Mouse (Mus musculus) myocyte (in vitro differentiated cells): Measurements from ENCODE around the gene Cib4. TPM values are rescaled to one million over a fixed set of nuclear protein-coding genes. Genes with fewer than 3 reads are reported as not detected.

ENCODE experiments used
- H3K27me3 ChIP-seq: one replicate; pipeline ENCODE4 v1.6.1; 2011; ENCODE audit not compliant: control insufficient read depth, insufficient read depth, insufficient read length
- H3K36me3 ChIP-seq: one replicate; pipeline ENCODE4 v1.6.1; 2011; ENCODE audit not compliant: control insufficient read depth, insufficient read depth
- H3K4me2 ChIP-seq: one replicate; pipeline ENCODE4 v1.6.1; 2011; ENCODE audit warnings: low read depth, control low read depth
- H3K4me3 ChIP-seq: one replicate; pipeline ENCODE4 v1.5.1; 2011; ENCODE audit warnings: mild to moderate bottlenecking, control low read depth, moderate library complexity
- H3K79me2 ChIP-seq: one replicate; pipeline ENCODE4 v1.6.1; 2011; ENCODE audit not compliant: control insufficient read depth, insufficient read depth
- H3ac ChIP-seq: one replicate; pipeline ENCODE4 v1.6.1; 2011; ENCODE audit not compliant: control insufficient read depth, insufficient read length
- CEBPB ChIP-seq: IDR thresholded peaks from 2 replicates; pipeline ENCODE4 v1.6.1; 2011; ENCODE audit warnings: mild to moderate bottlenecking, moderate library complexity; ENCODE audit not compliant: poor library complexity, insufficient read depth, severe bottlenecking
- E2F4 ChIP-seq: IDR thresholded peaks from one replicate; pipeline ENCODE4 v1.6.1; 2011; ENCODE audit warnings: mild to moderate bottlenecking, control low read depth, moderate library complexity; ENCODE audit not compliant: insufficient read depth
- MAX ChIP-seq: IDR thresholded peaks from one replicate; pipeline ENCODE4 v1.6.1; 2011; ENCODE audit warnings: low read depth, mild to moderate bottlenecking, control low read depth
- MYOD1 ChIP-seq, 3 experiments: IDR thresholded peaks; one replicate each; pipeline ENCODE4 v1.6.1; 2011; ENCODE audit warnings: control low read depth in 2 of 3, low read depth in 2 of 3, mild to moderate bottlenecking in 2 of 3, moderate library complexity in 1 of 3; ENCODE audit not compliant: insufficient read length in 2 of 3, control insufficient read depth in 1 of 3
- MYOG ChIP-seq, 3 experiments: IDR thresholded peaks; one replicate each; pipeline ENCODE4 v1.6.1; 2011; ENCODE audit warnings: control low read depth in 2 of 3, low read depth in 2 of 3, mild to moderate bottlenecking in 2 of 3; ENCODE audit not compliant: insufficient read length in 2 of 3, control insufficient read depth in 1 of 3, insufficient read depth in 1 of 3
- POLR2A ChIP-seq: IDR thresholded peaks from one replicate; pipeline ENCODE4 v1.6.1; 2011; ENCODE audit warnings: low read depth, mild to moderate bottlenecking, control low read depth, moderate library complexity; ENCODE audit not compliant: insufficient read length
- POLR2AphosphoS2 ChIP-seq: IDR thresholded peaks from one replicate; pipeline ENCODE4 v1.6.1; 2011; ENCODE audit warnings: low read depth, control low read depth; ENCODE audit not compliant: insufficient read length
- REST ChIP-seq: IDR thresholded peaks from one replicate; pipeline ENCODE4 v1.6.1; 2011; ENCODE audit warnings: mild to moderate bottlenecking, control low read depth, moderate library complexity; ENCODE audit not compliant: insufficient read depth, insufficient read length
- SRF ChIP-seq: IDR thresholded peaks from one replicate; pipeline ENCODE4 v1.6.1; 2011; ENCODE audit warnings: low read depth; ENCODE audit not compliant: control insufficient read depth, insufficient read length
- TCF12 ChIP-seq: IDR thresholded peaks from one replicate; pipeline ENCODE4 v1.6.1; 2011; ENCODE audit warnings: mild to moderate bottlenecking, control low read depth; ENCODE audit not compliant: poor library complexity, insufficient read depth, severe bottlenecking
- TCF3 ChIP-seq: IDR thresholded peaks from one replicate; pipeline ENCODE4 v1.6.1; 2011; ENCODE audit warnings: low read depth, control low read depth; ENCODE audit not compliant: insufficient read length
- USF1 ChIP-seq: IDR thresholded peaks from one replicate; pipeline ENCODE4 v1.6.1; 2011; ENCODE audit warnings: low read depth, mild to moderate bottlenecking, control low read depth, moderate library complexity
- polyA plus RNA-seq: library from polyadenylated mRNA; unstranded; fragments of >200 nt; fragmentation: generic; extraction: Trizol; gene quantifications from one replicate; pipeline ENCODE4 v1.2.1, GENCODE M21; 2012; ENCODE audit warnings: missing spikeins

Gene Cib4
- polyA plus RNA-seq, 1 experiment: not detected

- TF ChIP-seq TCF3 (no peak), TCF12 (no peak), REST (no peak), POLR2A (no peak), CEBPB (no peak), MYOG (IDR thresholded peaks at IDR 0.05; ENCODE audit: control insufficient read depth in 1 of 3, insufficient read depth in 1 of 3, insufficient read length in 2 of 3, low read depth in 2 of 3) (no peak), MYOD1 (IDR thresholded peaks at IDR 0.05; ENCODE audit: control insufficient read depth in 1 of 3, insufficient read length in 2 of 3, low read depth in 2 of 3) (no peak), POLR2AphosphoS2 (no peak), USF1 (no peak), MAX (no peak), E2F4 (no peak), SRF (no peak)
- H3K36me3 ChIP-seq: no peaks in the 10 kb centered on the region
- no peak overlapping the region for H3K4me2 ChIP-seq
- no peak overlapping the region for H3ac ChIP-seq
- H3K4me3 ChIP-seq: no peak overlapping the region
- peaks cover 49% of the 10 kb centered on the region for H3K27me3 ChIP-seq
- H3K79me2 ChIP-seq: no peaks in the 10 kb centered on the region
Observed at GRCm38 (mm10) chr5:30582017-30582416, 36.4 kb upstream of the Cib4 start.

GRCm38 (mm10) chr5:30580725-30581124, 35.1 kb upstream of the Cib4 start:
- no peak overlapping the region for H3K4me3 ChIP-seq
- no peaks in the 10 kb centered on the region for H3K79me2 ChIP-seq
- TF ChIP-seq USF1 (no peak), SRF (no peak), POLR2AphosphoS2 (no peak), E2F4 (no peak), MYOG (IDR thresholded peaks at IDR 0.05; ENCODE audit: control insufficient read depth in 1 of 3, insufficient read depth in 1 of 3, insufficient read length in 2 of 3, low read depth in 2 of 3) (no peak), MAX (no peak), TCF12 (no peak), MYOD1 (IDR thresholded peaks at IDR 0.05; ENCODE audit: control insufficient read depth in 1 of 3, insufficient read length in 2 of 3, low read depth in 2 of 3) (no peak), POLR2A (no peak), CEBPB (no peak), TCF3 (no peak), REST (no peak)
- no peak overlapping the region for H3ac ChIP-seq
- peaks cover 50% of the 10 kb centered on the region for H3K27me3 ChIP-seq
- no peaks in the 10 kb centered on the region for H3K36me3 ChIP-seq
- H3K4me2 ChIP-seq: no peak overlapping the region

GRCm38 (mm10) chr5:30578445-30579080, 32.9 kb upstream of the Cib4 start:
- TF ChIP-seq MAX (no peak), REST (no peak), POLR2AphosphoS2 (no peak), E2F4 (no peak), SRF (no peak), CEBPB (no peak), MYOG (IDR thresholded peaks at IDR 0.05; ENCODE audit: control insufficient read depth in 1 of 3, insufficient read depth in 1 of 3, insufficient read length in 2 of 3, low read depth in 2 of 3) (no peak), USF1 (no peak), MYOD1 (IDR thresholded peaks at IDR 0.05; ENCODE audit: control insufficient read depth in 1 of 3, insufficient read length in 2 of 3, low read depth in 2 of 3) (no peak), POLR2A (no peak), TCF3 (no peak)
- peaks cover 50% of the 10 kb centered on the region for H3K27me3 ChIP-seq
- H3ac ChIP-seq: no peak overlapping the region
- H3K4me2 ChIP-seq: no peak overlapping the region
- H3K4me3 ChIP-seq: no peak overlapping the region
- H3K36me3 ChIP-seq: no peaks in the 10 kb centered on the region
- no peaks in the 10 kb centered on the region for H3K79me2 ChIP-seq

- H3K4me3 ChIP-seq: no peak overlapping the region
- TF ChIP-seq CEBPB: no peak
- TF ChIP-seq E2F4: no peak
- no peak for TF ChIP-seq POLR2AphosphoS2
- TF ChIP-seq TCF3: no peak
- TF ChIP-seq POLR2A: no peak
- no peak for TF ChIP-seq SRF
- no peak for TF ChIP-seq TCF12
- no peak for TF ChIP-seq REST
- TF ChIP-seq MYOD1 (IDR thresholded peaks at IDR 0.05; ENCODE audit: control insufficient read depth in 1 of 3, insufficient read length in 2 of 3, low read depth in 2 of 3): no peak
- no peak for TF ChIP-seq MAX
- no peak for TF ChIP-seq MYOG (IDR thresholded peaks at IDR 0.05; ENCODE audit: control insufficient read depth in 1 of 3, insufficient read depth in 1 of 3, insufficient read length in 2 of 3, low read depth in 2 of 3)
- no peak for TF ChIP-seq USF1
- no peak overlapping the region for H3ac ChIP-seq
- H3K36me3 ChIP-seq: no peaks in the 10 kb centered on the region
- peaks cover 50% of the 10 kb centered on the region for H3K27me3 ChIP-seq
- no peak overlapping the region for H3K4me2 ChIP-seq
- H3K79me2 ChIP-seq: no peaks in the 10 kb centered on the region
Observed at GRCm38 (mm10) chr5:30577654-30578310, 32.1 kb upstream of the Cib4 start.
